Mouse (Mus musculus): ENCODE measurements around the gene Arsj. TPM values are rescaled to one million over a fixed set of nuclear protein-coding genes. Genes with fewer than 3 reads are reported as not detected.

Arsj gene
- polyA plus RNA-seq (2021; fragmentation: Nextera tagmentation), result 0.89 and 0.94 TPM in 2 replicates
- long read RNA-seq, experiment 1, transcript Arsj-201 (2 exons, 3,859 nt), result major isoform, 9 of 11 reads
- long read RNA-seq, experiment 1, partial matches to known transcripts, result 0 of 11 reads
- long read RNA-seq, experiment 1, other reads (novel, unspliced or antisense), result 2 of 11 reads
- long read RNA-seq, experiment 2, partial matches to known transcripts, result 0 of 1 reads
- long read RNA-seq, experiment 2, other reads (novel, unspliced or antisense), result 1 of 1 reads

GRCm38 (mm10) chr3:126363568-126364505 is at the start of gene Arsj:
TSS of gene Arsj (plus strand) at chr3:126363684.

Other genes with a start within 250 kb of the Arsj start
- gene Camk2d, start 232.6 kb downstream of the Arsj start, polyA plus RNA-seq (2021; fragmentation: Nextera tagmentation), result 50.3 and 58.0 TPM in 2 replicates

Measured in left cerebral cortex, adult 6 months (tissue).